Mouse (Mus musculus) spleen, adult 2 months (tissue): ENCODE measurements around the gene Pfas. TPM values are rescaled to one million over a fixed set of nuclear protein-coding genes. Genes with fewer than 3 reads are reported as not detected.

ENCODE experiments used
- DNase-seq, 2 experiments: peaks; one replicate each; pipeline versions ENCODE4 v3.0.0 to v3.0.0-alpha.2; 2012 to 2021; ENCODE audit warnings: low spot score in 2 of 2, low read depth in 1 of 2
- H3K27ac ChIP-seq: fragments of 200-500 bp; 2 replicates; pipeline ENCODE4 v1.5.1; 2012; ENCODE audit warnings: low read length, inconsistent platforms; ENCODE audit not compliant: insufficient read depth
- H3K27me3 ChIP-seq: fragments of 200-500 bp; 2 replicates; pipeline ENCODE4 v1.6.1; 2012; ENCODE audit warnings: mild to moderate bottlenecking, moderate library complexity, low read length, inconsistent platforms; ENCODE audit not compliant: control insufficient read depth, insufficient read depth
- H3K36me3 ChIP-seq: fragments of 200-500 bp; 2 replicates; pipeline ENCODE4 v1.6.1; 2012; ENCODE audit warnings: mild to moderate bottlenecking, low read length, inconsistent platforms; ENCODE audit not compliant: control insufficient read depth, insufficient read depth
- H3K4me1 ChIP-seq: fragments of 200-500 bp; 2 replicates; pipeline ENCODE4 v1.6.1; 2011; ENCODE audit warnings: inconsistent platforms; ENCODE audit not compliant: control insufficient read depth, insufficient read depth, insufficient read length
- H3K4me3 ChIP-seq: fragments of 200-500 bp; 2 replicates; pipeline ENCODE4 v1.5.1; 2011; ENCODE audit warnings: mild to moderate bottlenecking, inconsistent platforms; ENCODE audit not compliant: insufficient read depth, insufficient read length; ENCODE audit errors: extremely low read depth
- CTCF ChIP-seq: fragments of 200-500 bp; IDR thresholded peaks from 2 replicates; pipeline ENCODE4 v1.5.1; 2011; ENCODE audit warnings: mild to moderate bottlenecking, inconsistent platforms; ENCODE audit not compliant: insufficient read depth, insufficient read length, insufficient replicate concordance; ENCODE audit errors: extremely low read depth
- POLR2A ChIP-seq: fragments of 200-500 bp; IDR thresholded peaks from 2 replicates; pipeline ENCODE4 v1.6.1; 2011; ENCODE audit warnings: low read depth, low read length, inconsistent platforms
- WGBS: fragments of 180-500 bp; shearing (Covaris S2); methylation state at CpG from one replicate; pipeline ENCODE4 v1.1.7; 2018; 5-methylcytosine and 5-hydroxymethylcytosine counted together
- polyA plus RNA-seq: library from polyadenylated mRNA; depleted of rRNA; stranded (reverse); fragments of >200 nt; gene quantifications from 2 replicates; pipeline ENCODE4 v1.2.3, GENCODE M21; 2012; rRNA removed

The Pfas gene
- polyA plus RNA-seq: 14.0 and 16.8 TPM in 2 replicates

DNA sequence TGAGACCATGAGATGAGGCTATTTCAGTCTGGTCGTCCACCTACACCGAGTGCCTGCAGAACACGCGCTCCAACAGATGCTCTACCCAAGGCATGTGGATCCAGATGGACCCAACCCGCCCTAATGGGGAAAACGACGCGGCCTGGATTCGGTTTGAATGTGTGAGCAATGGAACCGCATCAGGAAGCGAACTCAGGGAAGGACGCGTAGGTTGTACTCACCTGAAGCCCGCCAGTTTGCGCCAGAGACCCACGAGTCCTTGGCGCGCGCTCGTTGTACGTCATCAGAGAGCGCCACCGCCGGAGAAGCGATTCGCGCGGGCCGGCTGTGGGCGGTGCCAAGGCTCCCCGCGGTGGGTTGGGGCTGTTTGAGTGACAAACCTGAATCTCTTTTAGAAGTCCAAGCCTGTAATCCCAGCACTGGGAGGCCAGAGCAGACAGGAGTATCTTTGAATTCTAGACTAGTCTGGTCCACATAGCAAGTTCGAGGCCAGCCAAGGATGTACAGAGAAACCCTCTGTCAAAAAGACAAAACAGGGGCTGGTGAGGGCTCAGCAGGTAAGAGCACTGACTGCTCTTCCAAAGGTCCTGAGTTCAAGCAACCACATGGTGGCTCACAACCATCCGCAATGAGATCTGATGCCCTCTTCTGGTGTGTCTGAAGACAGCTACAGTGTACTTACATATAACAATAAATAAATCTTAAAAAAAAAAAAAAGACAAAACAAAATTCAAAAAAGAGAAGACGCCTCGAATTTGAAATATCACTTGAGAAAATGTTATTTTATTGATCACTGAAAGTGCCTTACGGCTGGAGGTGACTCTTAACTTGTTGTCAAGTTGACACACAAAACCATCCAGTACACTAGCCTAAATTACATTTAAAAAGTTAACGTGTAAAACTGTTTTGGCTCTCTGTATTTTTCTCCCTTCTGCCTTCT lies at the start of gene Pfas:
TSS of gene Pfas (minus strand) at position 279 of the 940 bp plus-strand sequence.
- WGBS: 9% methylated on average over 38 of the region's 38 CpGs
- DNase-seq: peak; percentile 77 to 91
- H3K36me3 ChIP-seq: no peaks in the 10 kb centered on the region
- peak within 1 kb of the TSS; percentile 85 for H3K4me3 ChIP-seq
- H3K27me3 ChIP-seq: no peaks in the 10 kb centered on the region
- H3K27ac ChIP-seq: no peak within 1 kb of the TSS
- H3K4me1 ChIP-seq: peaks cover 2% of the 10 kb centered on the region
- no peak for TF ChIP-seq CTCF
- no peak for TF ChIP-seq POLR2A

- 41% methylated on average over 3 of the region's 3 CpGs for WGBS
- 0 out of 2 replicates have a peak, but pooled peaks cover 2% of the 10 kb centered on the region for H3K4me1 ChIP-seq
- H3K27ac ChIP-seq: no peak overlapping the region
- TF ChIP-seq POLR2A (no peak), CTCF (no peak)
- H3K4me3 ChIP-seq: no peak overlapping the region
- DNase-seq: no peak
- no peaks in the 10 kb centered on the region for H3K27me3 ChIP-seq
- H3K36me3 ChIP-seq: no peaks in the 10 kb centered on the region
These were observed 45.6 kb upstream of the Pfas start for GRCm38 (mm10) chr11:69053848-69054247.

DNA sequence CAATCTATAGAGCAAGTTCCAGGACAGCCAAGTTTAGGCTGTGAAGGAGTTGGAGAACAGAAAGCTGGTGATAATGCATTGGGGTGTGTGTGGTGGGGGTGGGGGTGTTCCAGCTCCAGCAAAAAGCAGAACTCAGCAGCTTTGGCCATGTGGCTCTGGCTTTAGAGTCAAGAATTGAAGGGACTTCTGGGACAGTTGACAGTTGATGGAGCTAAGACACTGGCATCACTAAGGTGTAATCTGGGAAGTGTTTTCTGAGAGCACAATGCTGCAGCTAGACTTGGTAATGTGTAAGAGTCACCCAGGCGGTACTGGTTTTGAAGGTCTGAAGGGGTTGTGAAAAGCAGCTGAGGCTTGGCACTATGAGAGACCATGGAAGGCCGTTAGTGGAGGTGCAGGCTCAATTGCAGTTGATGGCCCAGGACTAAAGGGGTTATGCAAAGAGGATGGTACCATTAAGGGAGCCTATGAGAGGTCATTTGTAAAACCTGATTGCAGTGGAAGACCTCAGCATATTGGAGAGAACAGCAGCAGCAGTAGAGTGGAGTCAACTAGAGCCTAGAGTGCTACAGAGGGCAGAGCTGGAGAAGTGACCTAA lies 44.7 kb upstream of the Pfas start:
- Histone ChIP-seq H3K4me1 (no peaks in the 10 kb centered on the region), H3K4me3 (no peak overlapping the region)

GRCm38 (mm10) chr11:69051771-69052170 lies 43.5 kb upstream of the Pfas start:
- Histone ChIP-seq H3K27ac (no peak overlapping the region), H3K4me1 (no peaks in the 10 kb centered on the region), H3K27me3 (no peaks in the 10 kb centered on the region), H3K36me3 (no peaks in the 10 kb centered on the region), H3K4me3 (no peak overlapping the region)
- 92% methylated on average over 4 of the region's 4 CpGs for WGBS
- TF ChIP-seq CTCF (no peak), POLR2A (no peak)
- no peak for DNase-seq

More for the DNA sequence above, 44.7 kb upstream of the Pfas start:
- WGBS: 94% methylated on average over 2 of the region's 2 CpGs
- TF ChIP-seq POLR2A: no peak
- no peak for TF ChIP-seq CTCF
- Histone ChIP-seq H3K27ac (no peak overlapping the region), H3K36me3 (no peaks in the 10 kb centered on the region), H3K27me3 (no peaks in the 10 kb centered on the region)
- no peak for DNase-seq

DNA sequence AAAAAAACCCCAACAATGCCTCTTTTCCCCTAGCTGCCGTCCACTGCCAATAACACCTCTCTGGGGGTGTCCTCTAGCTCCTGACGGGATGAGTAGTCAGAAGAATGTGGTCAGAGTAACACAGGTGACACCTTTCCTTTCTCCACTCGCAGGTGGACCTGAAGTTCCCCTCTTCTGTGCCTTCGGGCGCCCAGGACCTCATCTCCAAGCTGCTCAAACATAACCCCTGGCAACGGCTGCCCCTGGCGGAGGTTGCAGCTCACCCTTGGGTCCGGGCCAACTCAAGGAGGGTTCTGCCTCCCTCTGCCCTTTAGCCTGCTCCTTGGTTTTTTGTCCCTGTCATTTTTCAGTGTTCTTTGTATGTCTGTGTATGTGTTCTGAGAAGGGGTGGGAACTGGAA lies 42.5 kb upstream of the Pfas start:
- H3K27ac ChIP-seq: no peak overlapping the region
- H3K36me3 ChIP-seq: no peaks in the 10 kb centered on the region
- no peak overlapping the region for H3K4me3 ChIP-seq
- TF ChIP-seq POLR2A: no peak
- TF ChIP-seq CTCF: no peak
- no peaks in the 10 kb centered on the region for H3K4me1 ChIP-seq
- no peaks in the 10 kb centered on the region for H3K27me3 ChIP-seq
- DNase-seq: no peak
- WGBS: 96% methylated on average over 8 of the region's 8 CpGs

GRCm38 (mm10) chr11:69048151-69048550 lies 39.9 kb upstream of the Pfas start:
- 94% methylated on average over 14 of the region's 14 CpGs for WGBS
- no peak overlapping the region for H3K4me3 ChIP-seq
- TF ChIP-seq CTCF (no peak), POLR2A (no peak)
- H3K27ac ChIP-seq: no peak overlapping the region
- no peaks in the 10 kb centered on the region for H3K36me3 ChIP-seq
- DNase-seq: no peak
- H3K4me1 ChIP-seq: peaks cover 4% of the 10 kb centered on the region; the same call in 1 of the 2 replicates
- no peaks in the 10 kb centered on the region for H3K27me3 ChIP-seq
